16 mouse cellular contexts compared by ENCODE assay signal in genomic region chr11:97457120-97457519, GRCm38 (mm10).
"Had no signal": no experiment of that assay in that cellular context is flagged by ENCODE, and none has a peak within 500 bp of the region (broad histone marks: within the 10 kb centered on the region; RNA-seq: fewer than 3 reads in every experiment).

No protein-coding gene starts in this region.

- ATAC-seq: hindbrain, embryonic 16.5 days; inflammation-experienced regulatory T-cells, adult 6 months; intestine, embryonic 15.5 days; intestine, postnatal 0 days; liver, embryonic 12.5 days had no signal

- DNase-seq: gastrocnemius, adult 2 months; gastrocnemius, postnatal 10 days; gastrocnemius, postnatal 25 days; heart, adult 18-20 months; heart, postnatal 10 days; heart, postnatal 4 days; kidney, adult 18-20 months; kidney, adult 8-10 months; kidney, postnatal 10 days; kidney, postnatal 4 days; left cerebral cortex, postnatal 4 days had no signal
